Mouse (Mus musculus): Measurements from ENCODE around the gene Rnf157.
"Not testable (repeated sequence)": the region's sequence is repeated elsewhere in the genome, so short reads cannot be mapped to it uniquely, and the experiment has no call there.

Rnf157 gene

GRCm38 (mm10) chr11:116416196-116416943 lies 3.5 kb upstream of the Rnf157 start:
- DNase-seq: no peak

DNA sequence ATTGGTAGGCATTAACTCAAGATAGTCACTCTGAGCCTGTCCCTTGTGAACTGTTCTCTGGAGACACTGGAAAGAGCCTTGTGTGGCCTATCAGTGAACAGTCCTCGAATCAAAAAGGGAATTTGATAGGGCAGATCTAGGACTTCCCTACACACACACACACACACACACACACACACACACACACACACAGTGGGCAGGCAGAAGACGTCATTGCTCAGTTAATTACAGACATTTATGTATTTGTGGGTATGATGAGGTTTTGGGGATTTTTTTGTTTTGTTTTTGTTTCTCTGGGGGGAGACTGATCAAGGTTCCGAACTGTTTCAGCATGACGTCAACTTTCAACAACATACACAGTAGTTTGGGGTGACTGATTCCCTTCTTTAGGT lies 795 bp upstream of the Rnf157 start:
- no peak for DNase-seq

DNA sequence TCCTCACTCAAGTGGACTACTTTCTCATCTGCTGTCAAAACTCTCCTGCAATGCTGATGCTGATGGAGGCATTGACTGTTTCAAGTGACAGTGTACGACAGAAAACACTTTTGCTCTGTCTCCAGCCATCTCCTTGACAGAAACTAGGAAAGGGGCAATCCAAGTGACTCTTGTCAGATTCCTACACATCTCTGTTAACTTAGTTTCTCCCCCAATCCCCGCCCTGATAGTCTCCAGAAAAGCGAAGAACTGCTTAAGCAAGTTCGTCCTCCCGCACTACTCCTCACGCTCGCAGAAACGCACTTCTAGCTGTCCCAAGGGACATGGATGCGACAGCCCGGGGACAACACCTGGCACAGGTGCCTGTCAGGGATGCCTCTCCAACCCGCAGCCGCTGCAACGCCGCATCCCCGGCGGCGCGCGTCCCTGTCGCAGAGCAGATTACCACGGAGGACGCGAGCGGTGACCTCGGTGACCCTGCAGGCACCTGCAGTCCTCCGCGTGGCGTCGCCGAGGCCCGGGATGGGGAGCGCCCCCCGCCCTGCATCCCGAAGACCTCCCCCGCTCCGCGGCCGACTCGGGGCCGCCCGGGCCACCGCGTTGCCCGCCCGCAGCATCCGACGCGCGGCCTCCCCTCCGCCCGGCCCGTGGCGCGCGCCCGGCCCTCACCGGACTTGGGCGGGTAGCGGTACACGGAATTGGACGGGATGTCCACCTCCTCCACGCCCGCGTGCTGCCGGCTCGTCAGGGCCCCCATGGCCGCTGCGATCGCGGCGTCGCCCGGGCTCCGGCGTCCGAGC lies 604 bp downstream of the Rnf157 start:
- DNase-seq: no peak

GRCm38 (mm10) chr11:116411582-116411981 lies 1.2 kb downstream of the Rnf157 start:
- DNase-seq: no peak

GRCm38 (mm10) chr11:116410415-116410814 lies 2.4 kb downstream of the Rnf157 start:
- DNase-seq: not testable (repeated sequence)

- no peak for DNase-seq
Observed at GRCm38 (mm10) chr11:116409008-116409407, 3.8 kb downstream of the Rnf157 start.

DNA sequence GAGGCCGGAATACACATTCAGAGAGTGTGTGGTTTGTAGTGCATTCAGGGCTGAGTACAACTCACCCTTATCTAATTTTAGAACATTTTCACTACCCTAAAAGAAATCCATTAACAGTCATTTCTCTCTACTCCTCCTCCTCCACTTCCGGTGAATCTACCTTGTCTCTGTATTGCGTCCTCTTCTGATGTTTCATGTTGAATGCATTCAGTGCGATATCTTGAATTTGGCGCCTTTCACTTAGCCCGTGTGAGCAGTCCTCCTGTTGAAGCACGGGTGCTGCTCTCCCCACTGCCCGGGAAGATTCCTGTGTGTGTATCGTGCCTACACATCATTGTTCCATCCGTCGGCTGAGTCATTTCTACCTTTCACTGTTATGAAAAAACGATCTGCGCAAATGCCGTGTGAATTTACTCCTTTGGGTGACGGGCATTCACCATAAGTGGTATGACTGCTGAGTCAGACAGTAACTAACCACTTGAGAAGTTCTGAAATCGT lies 6.6 kb downstream of the Rnf157 start:
- DNase-seq: no peak

DNA sequence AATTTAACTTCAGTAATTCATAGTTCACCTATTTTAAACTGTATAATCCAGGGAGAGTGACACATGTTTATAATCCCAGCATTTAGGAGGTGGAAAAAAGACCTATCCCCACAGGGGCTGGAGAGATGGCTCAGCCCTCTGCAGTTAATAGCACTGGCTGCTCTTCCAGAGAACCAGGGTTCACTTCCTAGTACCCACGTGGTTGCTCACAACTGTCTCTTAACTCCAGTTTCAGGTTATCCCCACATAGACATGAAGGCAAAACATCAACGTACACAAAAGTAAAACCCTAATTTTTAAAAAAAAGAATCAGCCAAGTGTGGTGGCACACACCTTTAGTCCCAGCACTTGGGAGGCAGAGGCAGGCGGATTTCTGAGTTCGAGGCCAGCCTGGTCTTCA lies 7.2 kb downstream of the Rnf157 start:
- no peak for DNase-seq

DNA sequence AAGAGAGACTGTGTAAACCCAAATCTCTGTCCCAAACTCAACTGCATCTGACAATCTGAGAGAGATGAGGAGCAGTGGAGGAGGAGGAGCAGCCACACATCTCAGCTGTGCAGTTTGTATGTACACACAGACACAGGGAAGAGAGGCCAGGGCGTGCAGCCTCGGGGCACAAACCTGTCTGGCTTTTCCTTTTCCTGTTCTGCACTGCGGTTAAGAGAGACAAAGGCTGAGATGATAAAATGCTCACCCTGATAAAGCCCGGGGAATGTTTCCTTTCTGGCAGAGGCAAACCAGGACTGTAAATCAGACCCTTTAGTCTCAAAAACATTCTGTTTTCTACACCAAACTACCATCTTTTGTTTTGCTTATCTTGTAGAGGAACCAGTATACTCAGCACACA lies 12.3 kb downstream of the Rnf157 start:
- no peak for DNase-seq

DNA sequence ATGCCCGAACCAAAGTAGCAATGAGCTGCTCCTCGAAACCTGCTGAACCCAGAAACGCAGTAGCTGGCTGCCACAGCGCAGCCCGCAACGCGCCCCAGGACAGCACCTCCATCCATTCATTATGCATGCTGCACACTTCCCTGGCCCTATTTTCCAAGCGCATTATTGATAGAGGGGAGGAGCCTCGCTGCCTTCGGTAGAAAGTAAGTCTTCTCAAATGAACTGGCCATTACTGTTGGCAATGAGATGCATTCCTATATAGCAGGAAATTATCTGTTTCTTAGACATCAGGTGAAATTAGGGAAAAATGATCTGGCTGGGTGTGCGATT lies 14.5 kb downstream of the Rnf157 start:
- DNase-seq: no peak

DNA sequence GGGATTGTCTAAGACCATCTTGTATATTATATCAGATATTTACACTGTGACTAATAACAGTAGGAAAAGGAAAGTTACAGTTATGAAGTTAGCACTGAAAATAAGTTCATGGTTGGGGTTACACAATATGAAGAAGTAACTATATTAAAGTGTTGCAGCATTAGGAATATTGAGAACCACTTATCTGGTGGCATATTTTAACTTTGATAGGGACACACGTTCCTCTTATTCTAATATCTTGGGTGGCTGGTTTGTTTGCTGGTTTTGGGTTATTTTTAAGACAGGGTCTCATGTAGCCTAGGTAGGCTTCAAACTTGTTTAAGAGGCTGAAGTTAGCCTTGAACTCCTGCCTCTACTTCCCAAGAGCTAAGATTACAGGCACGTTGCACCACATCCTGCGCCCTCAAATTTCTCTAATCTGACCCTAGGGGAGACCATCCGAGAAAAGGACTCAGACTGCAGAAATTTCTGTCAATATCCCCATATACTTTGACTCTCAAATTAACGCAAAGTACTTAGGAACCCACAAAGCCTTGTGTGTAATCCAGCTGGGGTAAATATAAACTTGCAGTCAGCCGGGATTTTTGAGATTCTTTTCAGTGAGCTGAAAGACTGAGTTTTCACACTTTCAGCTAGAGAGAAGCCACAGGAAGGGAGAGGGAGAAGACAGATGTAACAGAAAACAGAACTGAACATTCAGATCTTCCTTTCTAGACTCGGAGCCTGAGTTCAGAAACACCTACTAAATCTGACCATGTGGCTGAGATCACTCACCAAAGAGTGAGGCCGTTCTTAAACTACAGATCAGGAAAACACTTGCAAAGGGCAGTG lies 15.1 kb downstream of the Rnf157 start:
- DNase-seq: no peak

- DNase-seq: no peak
Observed at GRCm38 (mm10) chr11:116396934-116397330, 15.9 kb downstream of the Rnf157 start.

DNA sequence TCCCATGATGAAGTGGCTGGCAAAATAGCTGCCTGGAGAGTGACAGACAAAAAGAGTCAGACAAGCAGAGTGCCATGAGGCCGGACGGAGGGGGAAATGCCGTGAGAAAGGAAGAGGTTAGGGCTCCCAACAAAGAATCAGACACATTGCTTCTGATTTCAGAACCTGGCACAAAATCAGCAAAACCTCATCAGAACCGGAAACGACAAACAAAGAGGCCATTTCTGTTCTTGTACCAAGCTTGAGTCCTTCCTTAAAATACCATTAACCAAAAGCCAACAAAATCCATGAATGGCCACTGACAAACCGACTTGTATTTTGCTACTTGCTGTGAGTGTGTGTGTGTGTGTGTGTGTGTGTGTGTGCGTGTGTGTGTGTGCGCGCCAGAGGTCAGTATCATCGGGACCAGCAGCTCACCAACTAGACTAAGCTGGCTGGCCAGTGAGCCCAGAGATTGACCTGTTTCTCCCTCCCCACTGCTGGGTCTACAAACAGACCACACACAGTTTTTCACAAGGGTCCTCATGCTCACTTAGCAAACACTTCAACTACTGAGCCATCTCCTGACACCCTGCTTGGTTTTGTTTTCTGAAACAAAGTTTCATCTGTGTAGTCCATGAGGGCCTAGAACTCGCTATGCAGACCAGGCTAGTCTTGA lies 16.4 kb downstream of the Rnf157 start:
- no peak for DNase-seq

GRCm38 (mm10) chr11:116394769-116395168 lies 18.1 kb downstream of the Rnf157 start:
- DNase-seq: no peak

DNA sequence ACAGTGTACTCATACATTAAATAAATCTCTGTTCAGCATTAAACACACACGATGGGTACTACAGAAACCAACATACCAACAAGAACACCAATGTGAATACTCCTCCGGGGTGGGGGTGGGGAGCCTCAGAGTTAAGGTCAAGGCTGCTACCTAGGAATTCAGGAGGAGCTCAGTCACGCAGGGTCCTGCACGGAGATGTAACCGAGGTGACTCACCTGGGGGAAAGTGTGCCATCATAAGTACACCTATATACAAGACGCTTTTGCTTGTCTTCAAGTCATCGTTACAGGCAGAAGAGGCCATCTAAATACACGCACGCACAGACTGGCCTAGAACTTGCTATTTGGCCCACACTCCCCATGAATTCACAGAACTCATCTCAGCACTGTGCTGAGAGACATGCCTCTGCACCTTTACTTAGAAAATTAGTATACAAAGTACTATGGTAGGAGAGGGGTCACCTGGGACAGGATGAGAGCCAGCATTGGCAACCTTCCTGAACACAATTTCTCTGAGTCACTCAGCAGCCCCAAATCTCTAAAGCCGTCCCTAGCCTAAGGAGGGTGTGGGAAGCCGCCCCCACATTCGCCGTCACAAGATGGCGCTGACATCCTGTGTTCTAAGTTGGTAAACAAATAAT lies 23.9 kb downstream of the Rnf157 start:
- peak; percentile 58 for DNase-seq

- peak; percentile 55 for DNase-seq
Observed at GRCm38 (mm10) chr11:116387086-116388071, 25.5 kb downstream of the Rnf157 start.

DNA sequence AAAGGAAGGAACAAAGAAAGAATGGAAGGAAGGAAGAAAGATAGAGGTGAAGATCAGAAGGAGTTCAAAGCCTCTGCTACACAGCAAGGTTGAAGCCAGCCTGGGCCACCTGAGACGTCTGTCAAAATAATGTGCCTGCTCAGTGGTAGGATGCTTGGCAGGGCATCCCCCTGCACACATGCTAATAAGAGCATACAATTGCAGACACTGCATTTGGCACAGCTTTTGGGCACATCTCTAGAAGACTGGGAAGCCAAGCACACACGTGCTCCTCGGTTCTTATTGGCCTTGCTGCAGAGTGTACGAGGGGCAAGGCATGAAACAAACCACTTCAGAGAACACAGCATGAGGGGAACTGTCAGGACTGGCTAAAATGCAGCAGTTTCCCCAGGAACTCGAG lies 26.8 kb downstream of the Rnf157 start:
- DNase-seq: no peak

GRCm38 (mm10) chr11:116384171-116384570 lies 28.7 kb downstream of the Rnf157 start:
- DNase-seq: no peak

DNA sequence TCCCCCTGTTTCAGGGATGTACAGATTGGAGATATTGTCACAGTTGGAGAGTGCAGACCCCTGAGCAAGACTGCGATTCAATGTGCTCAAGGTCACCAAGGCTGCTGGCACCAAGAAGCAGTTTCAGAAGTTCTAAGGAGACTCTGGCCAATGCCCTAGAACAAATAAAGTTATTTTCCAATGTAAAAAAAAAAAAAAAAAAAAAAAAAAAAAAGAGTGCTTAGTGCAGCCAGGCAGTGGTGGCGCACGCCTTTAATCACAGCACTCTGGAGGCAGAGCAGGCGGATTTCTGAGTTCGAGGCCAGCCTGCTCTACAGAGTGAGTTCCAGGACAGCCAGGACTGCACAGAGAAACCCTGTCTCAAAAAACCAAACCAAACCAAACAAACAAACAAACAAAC lies 29.8 kb downstream of the Rnf157 start:
- DNase-seq: not testable (repeated sequence)

DNA sequence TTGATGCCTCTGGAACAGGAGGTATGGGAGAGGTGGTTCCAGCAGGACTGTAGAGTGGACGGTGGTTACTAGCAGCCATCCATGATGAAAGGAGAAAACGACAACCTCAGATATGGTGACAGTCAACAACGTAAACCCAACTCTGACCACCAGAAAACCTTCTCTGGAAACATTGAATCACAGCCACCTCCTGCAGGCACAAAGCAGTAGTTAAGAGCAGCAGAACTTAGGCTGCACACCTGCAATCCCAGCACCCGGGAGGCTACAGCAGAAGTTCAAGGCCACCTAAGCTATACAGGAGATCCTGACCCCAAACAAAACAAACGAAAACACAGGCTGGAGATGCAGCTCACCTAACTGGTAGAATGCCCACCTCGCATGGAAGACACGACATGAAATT lies 32.1 kb downstream of the Rnf157 start:
- DNase-seq: no peak

- no peak for DNase-seq
Observed at GRCm38 (mm10) chr11:116379530-116379929, 33.3 kb downstream of the Rnf157 start.
